Mouse (Mus musculus): ENCODE results near the gene Yju2.
A peak's percentile ranks its signal among the peaks of the same experiment; 100 is the strongest.

Gene Yju2

GRCm38 (mm10) chr17:56007444-56008355, 48.8 kb downstream of the Yju2 start:
- no peak for DNase-seq (ENCODE audit: low spot score in 2 of 2)

GRCm38 (mm10) chr17:56008356-56009087, 49.6 kb downstream of the Yju2 start:
- DNase-seq (ENCODE audit: low spot score in 2 of 2), result peak; percentile 94

- DNase-seq (ENCODE audit: low spot score in 2 of 2), result peak; percentile 87 to 91
Measured at GRCm38 (mm10) chr17:56009088-56009961, 50.4 kb downstream of the Yju2 start.

GRCm38 (mm10) chr17:56009962-56010240, 51.0 kb downstream of the Yju2 start:
- DNase-seq (ENCODE audit: low spot score in 2 of 2), result no peak

- no peak for DNase-seq (ENCODE audit: low spot score in 2 of 2)
Measured at GRCm38 (mm10) chr17:56010255-56010654, 51.4 kb downstream of the Yju2 start.

GRCm38 (mm10) chr17:56010681-56011080, 51.8 kb downstream of the Yju2 start:
- DNase-seq (ENCODE audit: low spot score in 2 of 2), result peak in 1 of 2 experiments; percentile 69

GRCm38 (mm10) chr17:56011441-56011840, 52.5 kb downstream of the Yju2 start:
- no peak for DNase-seq (ENCODE audit: low spot score in 2 of 2)

- no peak for DNase-seq (ENCODE audit: low spot score in 2 of 2)
Measured at GRCm38 (mm10) chr17:56015293-56015692, 56.4 kb downstream of the Yju2 start.

- no peak for DNase-seq (ENCODE audit: low spot score in 2 of 2)
Measured at GRCm38 (mm10) chr17:56016382-56016781, 57.5 kb downstream of the Yju2 start.

GRCm38 (mm10) chr17:56016793-56017785, 58.2 kb downstream of the Yju2 start:
- DNase-seq (ENCODE audit: low spot score in 2 of 2), result no peak

- no peak for DNase-seq (ENCODE audit: low spot score in 2 of 2)
Measured at GRCm38 (mm10) chr17:56017848-56018247, 58.9 kb downstream of the Yju2 start.
